Mouse (Mus musculus) MEL (cell line): ENCODE measurements around the gene Zfp324.

Experiments used
- BHLHE40 ChIP-seq: IDR thresholded peaks from 2 replicates; pipeline ENCODE4 v1.6.1; 2012; ENCODE audit warnings: low read depth, mild to moderate bottlenecking, inconsistent platforms, low read length, improper control_type of control experiment, borderline replicate concordance
- CTCF ChIP-seq, 3 experiments: IDR thresholded peaks in 2 of 3; conservative IDR thresholded peaks in 1 of 3; 2 replicates each; pipeline ENCODE4 v1.5.1; 2011 to 2012; ENCODE audit warnings: low read length in 3 of 3, low read depth in 2 of 3, mild to moderate bottlenecking in 2 of 3, improper control_type of control experiment in 1 of 3, inconsistent platforms in 1 of 3, mixed read lengths in 1 of 3, moderate library complexity in 1 of 3; ENCODE audit not compliant: control insufficient read depth in 1 of 3, insufficient read depth in 1 of 3, poor library complexity in 1 of 3, severe bottlenecking in 1 of 3
- EP300 ChIP-seq, 2 experiments: IDR thresholded peaks; 2 replicates each; pipeline ENCODE4 v1.6.1; 2011; ENCODE audit warnings: improper control_type of control experiment in 2 of 2, low read length in 2 of 2, low read depth in 1 of 2, mild to moderate bottlenecking in 1 of 2
- ETS1 ChIP-seq: IDR thresholded peaks from 2 replicates; pipeline ENCODE4 v1.6.1; 2012; ENCODE audit warnings: low read depth, mild to moderate bottlenecking, inconsistent platforms, low read length, improper control_type of control experiment, moderate library complexity
- GATA1 ChIP-seq: IDR thresholded peaks from 2 replicates; pipeline ENCODE4 v1.6.1; 2011; ENCODE audit warnings: low read depth, low read length, improper control_type of control experiment
- JUND ChIP-seq: IDR thresholded peaks from 2 replicates; pipeline ENCODE4 v1.6.1; 2011; ENCODE audit warnings: low read depth, mild to moderate bottlenecking, improper control_type of control experiment, low read length
- MAX ChIP-seq: IDR thresholded peaks from 2 replicates; pipeline ENCODE4 v1.6.1; 2011; ENCODE audit warnings: low read length, improper control_type of control experiment
- NELFE ChIP-seq: IDR thresholded peaks from 2 replicates; pipeline ENCODE4 v1.6.1; 2011; ENCODE audit warnings: low read depth, low read length, improper control_type of control experiment
- POLR2A ChIP-seq, 2 experiments: IDR thresholded peaks; 2 replicates each; pipeline ENCODE4 v1.6.1; 2011 to 2012; ENCODE audit warnings: low read length in 2 of 2, mild to moderate bottlenecking in 2 of 2, control low read depth in 1 of 2, improper control_type of control experiment in 1 of 2, low read depth in 1 of 2, moderate library complexity in 1 of 2; ENCODE audit not compliant: control insufficient read depth in 1 of 2, insufficient read depth in 1 of 2, poor library complexity in 1 of 2
- SIN3A ChIP-seq: IDR thresholded peaks from 2 replicates; pipeline ENCODE4 v1.6.1; 2012; ENCODE audit warnings: low read length, improper control_type of control experiment, inconsistent platforms
- SMC3 ChIP-seq: IDR thresholded peaks from 2 replicates; pipeline ENCODE4 v1.6.1; 2011; ENCODE audit warnings: low read depth, low read length, improper control_type of control experiment
- TCF12 ChIP-seq: IDR thresholded peaks from 2 replicates; pipeline ENCODE4 v1.6.1; 2014; ENCODE audit warnings: low read depth, mild to moderate bottlenecking, inconsistent platforms, low read length, improper control_type of control experiment, moderate library complexity
- ZC3H11A ChIP-seq: IDR thresholded peaks from 2 replicates; pipeline ENCODE4 v1.6.1; 2012; ENCODE audit warnings: low read depth, mild to moderate bottlenecking, inconsistent platforms, low read length, improper control_type of control experiment

- TF ChIP-seq CTCF (IDR thresholded peaks at IDR 0.05 in 2 of 3, conservative IDR thresholded peaks at IDR 0.05 in 1 of 3; ENCODE audit: control insufficient read depth in 1 of 3, insufficient read depth in 1 of 3, low read depth in 2 of 3, low read length in 3 of 3, poor library complexity in 1 of 3, severe bottlenecking in 1 of 3) = peak; percentile 22 to 59 (median 34); a peak in 5 of 6 replicates
- peak; percentile 10; the same call in 1 of the 2 replicates for TF ChIP-seq GATA1
- no peak for TF ChIP-seq ZC3H11A
- TF ChIP-seq POLR2A (IDR thresholded peaks at IDR 0.05; ENCODE audit: control insufficient read depth in 1 of 2, insufficient read depth in 1 of 2, low read depth in 1 of 2, low read length in 2 of 2, poor library complexity in 1 of 2) = peak; percentile 64 to 89
- TF ChIP-seq ETS1 = peak; percentile 29; the same call in 1 of the 2 replicates
- peak; percentile 98 for TF ChIP-seq NELFE
- no peak for TF ChIP-seq SMC3
- no peak; the same call in 1 of the 2 replicates for TF ChIP-seq TCF12
- TF ChIP-seq EP300 (IDR thresholded peaks at IDR 0.05; ENCODE audit: low read depth in 1 of 2, low read length in 2 of 2) = no peak; a peak in 1 of 4 replicates
- no peak for TF ChIP-seq BHLHE40
- TF ChIP-seq JUND = no peak
- peak; percentile 82 for TF ChIP-seq SIN3A
- TF ChIP-seq MAX = peak; percentile 90
These were observed 43.8 kb upstream of the Zfp324 start, which contains the start of gene Rps5 for GRCm38 (mm10) chr7:12921705-12922465.
